Mouse (Mus musculus): ENCODE data around the gene Spaca4. TPM values are rescaled to one million over a fixed set of nuclear protein-coding genes. Genes with fewer than 3 reads are reported as not detected.

Gene Spaca4
- not detected for total RNA-seq (2023)

DNA sequence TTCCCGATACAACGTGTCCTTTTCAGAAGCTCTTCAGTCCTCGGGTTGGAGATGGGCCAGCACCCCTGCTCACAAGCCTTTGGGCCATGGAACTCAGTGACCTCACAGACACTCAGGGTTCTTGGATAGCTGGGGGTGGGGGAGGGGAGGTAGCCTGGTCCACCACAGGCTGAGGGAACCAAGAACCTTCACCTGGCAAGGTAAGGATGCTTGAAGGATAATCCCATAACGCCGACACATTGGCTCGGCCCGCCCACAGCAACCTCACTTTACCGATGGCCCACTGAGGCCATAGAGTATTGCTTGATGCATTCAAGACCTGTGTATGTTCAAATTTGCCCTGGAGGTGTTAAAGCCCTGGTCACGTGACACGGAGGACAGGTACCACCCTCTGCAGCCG lies at the start of gene Spaca4:
Gene Spaca4 (minus strand): TSS at position 101 of the 400 bp plus-strand sequence.

DNA sequence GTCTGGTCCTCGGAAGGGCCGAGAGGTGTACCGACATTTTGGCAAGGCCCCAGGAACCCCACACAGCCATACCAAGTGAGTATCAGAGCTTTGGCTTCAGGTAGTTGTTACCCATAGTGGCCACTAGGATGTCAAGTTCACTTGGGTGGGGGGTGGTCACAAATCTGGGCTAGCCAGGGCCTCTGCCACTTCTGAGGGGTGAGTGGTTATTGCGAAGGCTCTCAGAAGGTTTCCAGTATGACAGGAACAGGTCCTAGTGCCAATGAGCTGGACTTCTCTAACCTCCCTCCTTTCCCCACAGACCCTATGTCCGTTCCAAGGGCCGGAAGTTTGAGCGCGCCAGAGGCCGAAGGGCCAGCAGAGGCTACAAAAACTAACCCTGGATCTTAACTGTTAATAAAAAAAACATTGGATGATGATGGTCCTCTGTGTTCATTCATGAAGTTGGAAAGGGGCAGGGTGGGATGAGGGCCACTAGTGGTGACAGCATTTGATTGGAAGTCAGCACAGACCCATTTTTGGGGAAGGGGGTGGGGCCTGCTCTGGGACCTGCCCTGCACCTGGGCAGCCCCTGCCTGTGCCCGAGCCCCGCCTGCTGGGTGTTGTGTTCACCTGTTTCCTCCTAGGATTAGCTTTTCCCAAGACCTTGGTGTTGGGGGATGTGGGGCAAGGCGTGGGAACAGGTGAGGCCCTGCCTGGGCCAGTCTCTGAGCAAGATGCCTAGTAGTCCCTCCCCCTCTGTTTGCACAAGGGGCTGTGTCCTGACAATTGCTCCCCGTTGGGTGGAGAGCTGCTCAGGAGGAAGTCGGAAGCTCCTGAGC lies 5.0 kb downstream of the Spaca4 start, which contains the start of gene Fam83e:
Gene Fam83e (plus strand): TSS at position 800 of the 821 bp plus-strand sequence.

DNA sequence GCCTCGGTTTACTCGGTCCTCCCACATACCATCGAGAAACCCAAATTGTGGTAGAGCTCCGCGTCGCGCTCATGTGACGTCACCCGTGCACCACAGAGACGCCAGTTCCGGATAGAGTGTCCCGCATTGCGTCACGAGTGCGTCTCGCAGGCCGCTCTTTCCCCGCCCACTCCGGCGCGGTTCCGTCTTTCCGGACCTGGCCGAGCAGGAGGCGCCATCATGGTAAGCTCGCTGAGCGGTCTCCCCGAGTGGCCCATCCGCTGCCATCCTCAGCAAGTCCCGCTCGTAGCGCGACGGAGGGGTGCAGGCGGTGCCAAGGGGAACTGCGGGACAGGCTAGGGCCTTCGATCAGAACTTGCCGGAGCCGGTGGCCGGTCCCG lies 7.7 kb downstream of the Spaca4 start, which contains the start of gene Sphk2:
Gene Sphk2 (minus strand): TSS at position 85 of the 380 bp plus-strand sequence.

DNA sequence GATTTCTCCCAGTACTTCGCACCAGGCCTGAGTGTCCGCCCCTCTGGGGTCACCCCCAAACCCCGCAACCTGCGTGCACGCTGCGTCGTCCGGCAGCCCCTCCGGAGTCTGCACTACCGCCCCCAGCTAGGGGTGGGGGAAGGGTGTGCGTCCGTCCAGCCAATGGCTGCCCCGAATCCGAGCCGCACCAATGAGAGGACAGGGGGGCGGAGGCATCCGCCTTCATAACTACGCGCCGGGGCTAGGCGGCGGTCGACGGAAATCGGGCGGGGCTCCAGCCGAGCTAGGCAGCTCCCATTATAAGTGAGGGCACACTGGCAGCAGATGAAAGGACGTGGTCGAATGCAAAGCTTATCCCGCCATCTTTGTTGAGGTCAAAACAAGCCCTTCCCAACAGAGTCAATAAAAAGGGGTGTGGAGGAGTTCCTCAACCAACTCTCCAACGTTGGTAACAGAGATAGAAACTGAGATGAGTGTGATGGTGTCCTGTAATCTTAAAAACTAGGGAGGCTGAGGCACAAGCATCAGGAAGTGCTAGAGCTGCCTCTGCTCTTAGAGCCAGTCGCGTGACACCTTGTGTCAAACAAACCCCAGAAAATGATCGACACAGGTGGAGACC lies 10.4 kb downstream of the Spaca4 start, which contains the start of gene Rpl18:
Gene Rpl18 (plus strand): TSS at position 368 of the 619 bp plus-strand sequence.

DNA sequence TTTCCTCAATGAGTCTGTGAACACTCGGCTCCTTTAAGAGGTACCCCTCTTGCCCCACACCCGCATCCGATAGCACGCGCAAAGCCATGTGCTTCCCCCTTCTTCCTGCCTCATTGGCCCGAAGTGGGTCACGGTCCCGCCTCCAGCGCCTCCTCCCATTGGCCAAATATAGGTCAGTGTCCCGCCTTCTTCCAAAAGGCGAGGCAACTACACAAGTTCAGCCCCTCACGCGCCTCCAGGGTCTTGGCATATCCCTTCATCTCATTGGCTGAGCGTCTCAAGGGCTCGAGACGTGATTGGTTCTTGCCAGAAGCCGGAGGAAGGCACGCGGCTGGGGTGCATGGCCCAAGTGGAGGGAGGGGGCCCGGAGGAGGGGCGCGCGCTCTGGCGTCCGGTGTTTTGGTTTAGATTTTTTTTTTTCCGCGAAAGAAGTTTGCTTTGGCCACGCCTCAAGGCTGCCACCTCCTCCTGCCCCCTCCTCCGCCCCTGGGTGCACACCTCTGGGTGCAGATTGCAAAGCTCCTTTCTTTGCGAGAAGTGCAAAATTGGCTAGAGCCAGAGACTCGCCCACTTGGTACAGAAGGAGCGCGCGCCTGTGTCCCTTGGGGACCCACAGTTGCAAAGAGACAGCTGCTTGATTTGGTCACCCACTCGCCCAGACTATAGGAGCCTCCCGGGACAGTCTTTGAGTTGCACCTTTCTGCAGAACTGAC lies 20.7 kb downstream of the Spaca4 start, which contains the start of gene Dbp:
Gene Dbp (plus strand): TSS at position 359 of the 713 bp plus-strand sequence.

DNA sequence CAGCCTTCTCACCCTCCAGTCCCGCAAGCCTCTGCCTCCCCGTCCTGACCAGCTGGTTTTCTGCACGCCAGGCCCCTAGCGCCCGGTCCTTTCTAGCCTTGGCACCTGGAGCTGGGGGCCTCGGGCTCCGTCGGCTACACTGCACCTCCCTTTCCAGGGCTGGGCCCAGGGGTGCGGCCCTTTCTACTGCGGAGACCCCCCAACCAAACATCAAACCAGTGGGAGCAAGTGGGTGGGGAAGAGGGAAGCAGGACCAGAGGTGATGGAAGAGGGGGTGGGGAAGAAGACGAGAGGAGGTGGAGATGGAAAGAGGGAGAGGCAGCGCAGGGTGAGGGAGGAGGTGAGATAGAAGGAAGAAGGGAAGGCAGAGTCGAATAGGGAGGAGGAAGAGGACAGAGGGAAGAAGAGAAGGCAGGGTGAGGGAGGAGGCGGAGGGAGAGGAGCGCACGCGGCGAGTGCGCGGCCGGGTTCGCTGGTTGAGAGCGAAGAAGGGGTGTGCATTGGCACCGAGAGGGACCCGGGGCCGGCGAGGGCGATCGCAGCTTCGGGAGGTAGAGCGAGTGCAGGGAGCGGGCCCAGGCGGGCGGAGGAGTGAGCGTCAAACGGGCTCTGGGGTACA lies 26.0 kb downstream of the Spaca4 start, which contains the start of gene Car11:
Gene Car11 (plus strand): TSS at position 321 of the 619 bp plus-strand sequence.

DNA sequence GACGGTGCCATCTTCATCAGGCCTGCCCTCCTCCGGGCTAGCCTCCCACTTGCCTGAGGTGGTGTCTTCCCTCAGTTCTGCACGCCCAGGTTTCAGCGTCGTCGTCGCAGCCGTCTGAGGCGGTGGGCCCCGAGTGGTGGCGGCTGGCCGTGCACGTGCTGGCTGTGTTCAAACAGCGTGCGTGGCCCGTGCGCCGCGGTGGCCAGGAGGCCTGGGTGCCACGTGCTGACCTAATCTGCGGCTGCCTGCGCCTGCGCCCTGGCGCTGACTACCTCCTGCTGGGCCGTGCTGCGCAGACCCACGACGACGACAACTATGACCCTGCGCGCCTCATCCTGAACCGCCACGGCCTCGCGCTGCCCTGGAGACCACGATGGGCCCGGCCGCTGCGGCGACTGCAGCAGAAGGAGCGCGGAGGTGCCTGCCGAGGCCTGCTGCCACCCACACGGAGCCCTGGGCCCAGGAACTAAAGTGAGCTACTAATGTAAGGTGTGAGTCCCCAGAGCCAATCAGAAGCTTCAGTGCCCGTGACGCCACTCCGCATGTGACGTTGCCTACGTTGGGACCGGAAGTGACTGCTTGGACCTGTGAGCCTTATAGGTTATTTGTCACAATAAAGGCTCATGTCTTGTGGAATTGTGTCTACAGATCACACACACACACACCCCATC lies 31.6 kb downstream of the Spaca4 start, which contains the start of gene Sec1:
Gene Sec1 (minus strand): TSS at position 482 of the 671 bp plus-strand sequence.

DNA sequence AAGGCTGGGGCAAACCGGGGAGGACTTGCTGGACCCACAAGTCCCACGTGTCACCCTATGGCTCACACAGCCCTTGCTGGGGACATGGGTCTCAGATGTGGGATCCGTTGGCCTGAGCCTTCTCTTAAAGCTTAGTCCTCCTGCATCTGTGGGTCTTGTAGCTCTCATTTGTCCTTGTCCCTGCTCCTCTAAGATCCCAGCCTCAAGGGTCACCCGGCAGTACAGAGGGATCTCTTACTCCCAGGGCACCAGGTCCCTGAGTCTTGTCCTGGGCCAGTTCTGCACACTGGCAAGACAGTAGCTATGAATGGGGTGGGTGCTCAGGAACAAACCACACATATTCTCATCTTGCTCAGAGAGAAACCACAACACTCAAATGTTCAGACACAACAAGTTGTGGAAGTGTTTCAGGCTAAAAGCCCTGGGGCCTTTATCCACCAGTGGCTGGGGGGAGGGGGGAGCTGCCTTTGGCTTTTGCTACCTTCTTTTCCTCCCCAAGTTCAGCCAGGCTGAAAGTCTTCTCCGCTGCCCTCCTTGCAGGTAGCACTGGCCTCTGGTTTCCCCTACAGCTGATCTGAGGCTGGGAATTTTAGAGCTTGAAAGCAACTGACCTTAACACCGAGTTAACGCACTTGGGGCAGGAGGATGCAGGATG lies 42.1 kb downstream of the Spaca4 start, which contains the start of gene Ntn5:
Gene Ntn5 (plus strand): TSS at position 627 of the 655 bp plus-strand sequence.

Other genes starting within 250 kb of the Spaca4 start
- gene Tulp2, start 243.9 kb downstream of the Spaca4 start, total RNA-seq (2023): not detected
- not detected for gene Gm45808, start 239.0 kb downstream of the Spaca4 start, total RNA-seq (2023)
- 1.1 TPM for gene Dhdh, start 237.0 kb downstream of the Spaca4 start, total RNA-seq (2023)
- gene Nucb1, start 215.4 kb downstream of the Spaca4 start, total RNA-seq (2023): 78.1 TPM
- gene Ppp1r15a, start 199.5 kb downstream of the Spaca4 start, total RNA-seq (2023): 996 TPM
- 0.77 TPM for gene Plekha4, start 199.5 kb downstream of the Spaca4 start, total RNA-seq (2023)
- not detected for gene Hsd17b14, start 170.9 kb downstream of the Spaca4 start, total RNA-seq (2023)
- 29.1 TPM for gene Bcat2, start 155.7 kb downstream of the Spaca4 start, total RNA-seq (2023)
- not detected for gene Fgf21, start 110.3 kb downstream of the Spaca4 start, total RNA-seq (2023)
- 0.18 TPM for gene Fut1, start 108.5 kb downstream of the Spaca4 start, total RNA-seq (2023)
- 0.28 TPM for gene Izumo1, start 104.0 kb downstream of the Spaca4 start, total RNA-seq (2023)
- gene Rasip1, start 98.3 kb downstream of the Spaca4 start, total RNA-seq (2023): 0.52 TPM
- not detected for gene Mamstr, start 85.8 kb downstream of the Spaca4 start, total RNA-seq (2023)
- gene Fut2, start 59.4 kb downstream of the Spaca4 start, total RNA-seq (2023): not detected
- gene Ntn5, start 41.8 kb downstream of the Spaca4 start, total RNA-seq (2023): not detected
- not detected for gene Sec1, start 31.4 kb downstream of the Spaca4 start, total RNA-seq (2023)
- gene Car11, start 26.0 kb downstream of the Spaca4 start, total RNA-seq (2023): 5.0 TPM
- 34.2 TPM for gene Dbp, start 20.7 kb downstream of the Spaca4 start, total RNA-seq (2023)
- gene Rpl18, start 10.4 kb downstream of the Spaca4 start, total RNA-seq (2023): 3,071 TPM
- 30.4 TPM for gene Sphk2, start 7.8 kb downstream of the Spaca4 start, total RNA-seq (2023)
- 3.1 TPM for gene Fam83e, start 4.6 kb downstream of the Spaca4 start, total RNA-seq (2023)
- 1.1 TPM for gene Lmtk3, start 57.9 kb upstream of the Spaca4 start, total RNA-seq (2023)
- gene Sult2b1, start 58.9 kb upstream of the Spaca4 start, total RNA-seq (2023): 3.8 TPM
- 119 TPM for gene Cyth2, start 88.8 kb upstream of the Spaca4 start, total RNA-seq (2023)
- gene Kcnj14, start 99.0 kb upstream of the Spaca4 start, total RNA-seq (2023): 3.9 TPM
- gene Grwd1, start 105.1 kb upstream of the Spaca4 start, total RNA-seq (2023): 37.0 TPM
- 60.4 TPM for gene Kdelr1, start 147.0 kb upstream of the Spaca4 start, total RNA-seq (2023)
- 0.43 TPM for gene Grin2d, start 152.6 kb upstream of the Spaca4 start, total RNA-seq (2023)
- gene Syngr4, start 170.9 kb upstream of the Spaca4 start, total RNA-seq (2023): not detected
- gene Tmem143, start 171.1 kb upstream of the Spaca4 start, total RNA-seq (2023): 8.9 TPM
- gene Emp3, start 195.6 kb upstream of the Spaca4 start, total RNA-seq (2023): 353 TPM
- gene Ccdc114, start 198.3 kb upstream of the Spaca4 start, total RNA-seq (2023): 1.7 TPM